Mouse (Mus musculus): ENCODE results near the gene Olfr1396. TPM values are rescaled to one million over a fixed set of nuclear protein-coding genes. Genes with fewer than 3 reads are reported as not detected.

Gene Olfr1396
- polyA plus RNA-seq, 1 experiment, result not detected

DNA sequence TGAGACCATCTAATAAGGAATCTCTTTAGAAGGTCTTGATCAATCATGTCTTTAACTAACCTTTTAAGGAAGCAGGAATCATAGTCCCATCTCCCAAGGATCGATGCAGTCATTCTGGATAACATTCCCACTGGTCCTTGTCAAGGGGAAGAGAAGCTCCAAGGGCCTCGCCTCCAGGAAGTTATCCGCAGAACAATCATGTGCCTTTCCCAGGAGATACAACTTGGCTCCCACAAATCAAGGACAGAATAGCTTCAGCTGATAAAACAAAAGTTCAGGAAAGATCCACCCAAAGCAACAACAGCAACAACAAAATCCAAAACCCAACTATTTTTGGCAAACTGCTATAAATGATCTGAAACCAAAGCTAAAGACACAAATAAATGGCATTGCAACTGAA, 5.0 kb upstream of the Olfr1396 start:
- Histone ChIP-seq H3K4me3 (ENCODE audit: low read depth, low read length) (no peak overlapping the region), H3K9ac (ENCODE audit: low read depth, poor library complexity, severe bottlenecking) (no peak overlapping the region), H3K4me1 (ENCODE audit: control insufficient read depth, insufficient read depth, low read length) (no peaks in the 10 kb centered on the region), H3K27ac (ENCODE audit: insufficient read depth, low read length) (no peak overlapping the region), H3K36me3 (ENCODE audit: control insufficient read depth, insufficient read depth, low read length, poor library complexity, severe bottlenecking) (no peaks in the 10 kb centered on the region), H3K9me3 (replicated peaks; ENCODE audit: control insufficient read depth, insufficient read depth, low read length, poor library complexity, severe bottlenecking) (no peaks in the 10 kb centered on the region; the same call in 1 of the 2 replicates), H3K27me3 (ENCODE audit: control insufficient read depth, insufficient read depth, low read length, poor library complexity, severe bottlenecking) (no peaks in the 10 kb centered on the region)
- TF ChIP-seq EP300 (IDR thresholded peaks at IDR 0.05; ENCODE audit: insufficient read depth, low read depth, low read length) (no peak), CTCF (IDR thresholded peaks at IDR 0.05; ENCODE audit: low read depth, low read length) (no peak), POLR2A (IDR thresholded peaks at IDR 0.05; ENCODE audit: insufficient read depth, low read length) (no peak)

DNA sequence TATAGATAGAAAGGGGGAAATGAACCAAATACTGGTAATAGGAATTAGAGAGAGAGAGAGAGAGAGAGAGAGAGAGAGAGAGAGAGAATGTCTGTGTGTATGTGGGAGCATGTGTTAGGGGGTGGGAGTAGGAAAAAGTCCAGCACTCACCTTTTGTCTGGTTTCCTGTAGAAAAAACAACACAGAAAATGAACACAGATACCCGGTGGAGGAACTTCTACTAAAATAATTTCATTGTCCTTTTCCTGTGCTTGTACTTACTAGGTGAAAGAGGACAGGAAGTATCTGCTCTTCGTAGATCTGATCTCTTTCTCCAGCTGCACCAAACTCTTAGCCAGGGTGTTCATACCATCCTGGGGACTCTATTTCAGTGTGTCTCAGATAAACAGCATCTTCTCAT, 516 bp downstream of the Olfr1396 start:
- no peak overlapping the region for H3K4me3 ChIP-seq (ENCODE audit: low read depth, low read length)
- H3K36me3 ChIP-seq (ENCODE audit: control insufficient read depth, insufficient read depth, low read length, poor library complexity, severe bottlenecking), result no peaks in the 10 kb centered on the region
- H3K4me1 ChIP-seq (ENCODE audit: control insufficient read depth, insufficient read depth, low read length), result no peaks in the 10 kb centered on the region
- H3K27me3 ChIP-seq (ENCODE audit: control insufficient read depth, insufficient read depth, low read length, poor library complexity, severe bottlenecking), result peaks cover 1% of the 10 kb centered on the region; the same call in 1 of the 2 replicates
- TF ChIP-seq CTCF (IDR thresholded peaks at IDR 0.05; ENCODE audit: low read depth, low read length) (no peak), EP300 (IDR thresholded peaks at IDR 0.05; ENCODE audit: insufficient read depth, low read depth, low read length) (no peak), POLR2A (IDR thresholded peaks at IDR 0.05; ENCODE audit: insufficient read depth, low read length) (no peak)
- H3K9ac ChIP-seq (ENCODE audit: low read depth, poor library complexity, severe bottlenecking), result no peak overlapping the region
- H3K9me3 ChIP-seq (replicated peaks; ENCODE audit: control insufficient read depth, insufficient read depth, low read length, poor library complexity, severe bottlenecking), result no peaks in the 10 kb centered on the region
- no peak overlapping the region for H3K27ac ChIP-seq (ENCODE audit: insufficient read depth, low read length)

DNA sequence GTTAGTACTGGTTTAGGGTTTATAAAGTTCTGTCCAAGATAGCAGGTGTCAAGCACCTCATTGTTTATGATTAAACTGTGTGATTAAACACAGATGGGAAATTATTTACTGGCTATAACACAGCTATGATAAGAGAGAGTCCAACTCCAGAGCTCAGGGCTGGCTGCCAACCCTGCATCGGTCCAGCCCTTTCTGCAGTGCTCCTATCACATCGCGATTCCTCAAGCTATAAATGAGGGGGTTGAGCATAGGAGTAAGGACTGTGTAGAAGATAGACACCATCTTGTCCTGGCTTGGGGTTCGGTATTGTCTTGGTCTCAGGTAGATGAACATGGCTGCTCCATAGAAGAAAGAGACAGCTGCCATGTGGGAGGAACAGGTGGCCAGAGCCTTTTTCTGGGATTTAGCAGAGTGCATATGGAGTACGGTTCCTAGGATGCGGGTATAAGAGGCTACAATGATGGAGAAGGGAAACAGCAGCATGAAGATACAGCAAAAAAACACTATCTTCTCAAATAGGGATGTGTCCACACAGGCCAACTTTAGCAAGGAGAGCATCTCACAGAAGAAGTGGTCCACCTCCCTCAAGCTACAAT, 2.0 kb downstream of the Olfr1396 start:
- no peak overlapping the region for H3K9ac ChIP-seq (ENCODE audit: low read depth, poor library complexity, severe bottlenecking)
- no peaks in the 10 kb centered on the region for H3K36me3 ChIP-seq (ENCODE audit: control insufficient read depth, insufficient read depth, low read length, poor library complexity, severe bottlenecking)
- no peak overlapping the region for H3K27ac ChIP-seq (ENCODE audit: insufficient read depth, low read length)
- no peak for TF ChIP-seq POLR2A (IDR thresholded peaks at IDR 0.05; ENCODE audit: insufficient read depth, low read length)
- no peak for TF ChIP-seq CTCF (IDR thresholded peaks at IDR 0.05; ENCODE audit: low read depth, low read length)
- no peak for TF ChIP-seq EP300 (IDR thresholded peaks at IDR 0.05; ENCODE audit: insufficient read depth, low read depth, low read length)
- no peaks in the 10 kb centered on the region for H3K9me3 ChIP-seq (replicated peaks; ENCODE audit: control insufficient read depth, insufficient read depth, low read length, poor library complexity, severe bottlenecking)
- no peak overlapping the region for H3K4me3 ChIP-seq (ENCODE audit: low read depth, low read length)
- peaks cover 1% of the 10 kb centered on the region; the same call in 1 of the 2 replicates for H3K27me3 ChIP-seq (ENCODE audit: control insufficient read depth, insufficient read depth, low read length, poor library complexity, severe bottlenecking)
- H3K4me1 ChIP-seq (ENCODE audit: control insufficient read depth, insufficient read depth, low read length), result no peaks in the 10 kb centered on the region

DNA sequence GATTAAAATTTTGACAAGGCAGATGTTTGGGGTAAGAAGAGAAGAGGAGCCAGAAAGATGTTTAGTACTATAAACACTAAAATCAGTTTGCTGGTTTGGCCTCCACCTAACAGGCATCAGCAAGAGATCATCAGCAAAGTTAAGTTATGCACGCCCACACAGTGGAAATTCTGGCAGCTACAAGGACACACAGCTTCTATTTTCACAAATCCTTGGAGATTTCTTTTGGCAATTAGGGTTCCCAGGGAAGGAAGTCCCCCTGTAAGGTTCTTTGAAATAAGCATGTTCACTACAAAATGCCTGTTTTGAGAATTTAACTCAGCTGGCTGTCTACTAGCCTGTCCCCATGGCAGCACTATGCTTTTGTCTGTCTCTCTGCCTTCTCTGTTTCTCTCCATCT, 3.7 kb downstream of the Olfr1396 start:
- Histone ChIP-seq H3K27me3 (ENCODE audit: control insufficient read depth, insufficient read depth, low read length, poor library complexity, severe bottlenecking) (peaks cover 1% of the 10 kb centered on the region; the same call in 1 of the 2 replicates), H3K4me3 (ENCODE audit: low read depth, low read length) (no peak overlapping the region), H3K9me3 (replicated peaks; ENCODE audit: control insufficient read depth, insufficient read depth, low read length, poor library complexity, severe bottlenecking) (no peaks in the 10 kb centered on the region), H3K9ac (ENCODE audit: low read depth, poor library complexity, severe bottlenecking) (no peak overlapping the region), H3K36me3 (ENCODE audit: control insufficient read depth, insufficient read depth, low read length, poor library complexity, severe bottlenecking) (no peaks in the 10 kb centered on the region), H3K27ac (ENCODE audit: insufficient read depth, low read length) (no peak overlapping the region), H3K4me1 (ENCODE audit: control insufficient read depth, insufficient read depth, low read length) (no peaks in the 10 kb centered on the region)
- TF ChIP-seq POLR2A (IDR thresholded peaks at IDR 0.05; ENCODE audit: insufficient read depth, low read length), result no peak
- TF ChIP-seq CTCF (IDR thresholded peaks at IDR 0.05; ENCODE audit: low read depth, low read length), result no peak
- no peak for TF ChIP-seq EP300 (IDR thresholded peaks at IDR 0.05; ENCODE audit: insufficient read depth, low read depth, low read length)

DNA sequence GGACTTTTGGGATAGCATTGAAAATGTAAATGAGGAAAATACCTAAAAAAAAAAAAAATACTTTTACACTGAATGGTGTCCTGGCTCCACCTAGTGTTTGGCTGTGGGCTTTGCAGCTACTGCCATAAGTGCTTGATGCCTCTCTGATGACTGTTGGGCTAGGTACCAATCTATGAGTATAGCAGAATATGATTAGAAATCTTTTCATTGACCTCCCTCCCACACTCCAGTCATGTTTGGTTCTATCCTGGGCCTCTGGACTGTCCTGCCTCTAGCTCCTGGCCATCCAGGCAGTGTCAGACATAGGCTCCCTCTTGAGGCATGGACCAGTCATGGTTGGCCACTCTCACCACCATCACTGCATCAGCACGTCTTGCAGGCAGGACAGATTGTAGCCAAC, 5.8 kb downstream of the Olfr1396 start:
- H3K9me3 ChIP-seq (replicated peaks; ENCODE audit: control insufficient read depth, insufficient read depth, low read length, poor library complexity, severe bottlenecking), result no peaks in the 10 kb centered on the region
- H3K27ac ChIP-seq (ENCODE audit: insufficient read depth, low read length), result no peak overlapping the region
- H3K27me3 ChIP-seq (ENCODE audit: control insufficient read depth, insufficient read depth, low read length, poor library complexity, severe bottlenecking), result peaks cover 1% of the 10 kb centered on the region; the same call in 1 of the 2 replicates
- H3K4me1 ChIP-seq (ENCODE audit: control insufficient read depth, insufficient read depth, low read length), result no peaks in the 10 kb centered on the region
- no peaks in the 10 kb centered on the region for H3K36me3 ChIP-seq (ENCODE audit: control insufficient read depth, insufficient read depth, low read length, poor library complexity, severe bottlenecking)
- TF ChIP-seq CTCF (IDR thresholded peaks at IDR 0.05; ENCODE audit: low read depth, low read length) (peak; percentile 36), POLR2A (IDR thresholded peaks at IDR 0.05; ENCODE audit: insufficient read depth, low read length) (no peak)
- H3K4me3 ChIP-seq (ENCODE audit: low read depth, low read length), result no peak overlapping the region
- H3K9ac ChIP-seq (ENCODE audit: low read depth, poor library complexity, severe bottlenecking), result no peak overlapping the region

DNA sequence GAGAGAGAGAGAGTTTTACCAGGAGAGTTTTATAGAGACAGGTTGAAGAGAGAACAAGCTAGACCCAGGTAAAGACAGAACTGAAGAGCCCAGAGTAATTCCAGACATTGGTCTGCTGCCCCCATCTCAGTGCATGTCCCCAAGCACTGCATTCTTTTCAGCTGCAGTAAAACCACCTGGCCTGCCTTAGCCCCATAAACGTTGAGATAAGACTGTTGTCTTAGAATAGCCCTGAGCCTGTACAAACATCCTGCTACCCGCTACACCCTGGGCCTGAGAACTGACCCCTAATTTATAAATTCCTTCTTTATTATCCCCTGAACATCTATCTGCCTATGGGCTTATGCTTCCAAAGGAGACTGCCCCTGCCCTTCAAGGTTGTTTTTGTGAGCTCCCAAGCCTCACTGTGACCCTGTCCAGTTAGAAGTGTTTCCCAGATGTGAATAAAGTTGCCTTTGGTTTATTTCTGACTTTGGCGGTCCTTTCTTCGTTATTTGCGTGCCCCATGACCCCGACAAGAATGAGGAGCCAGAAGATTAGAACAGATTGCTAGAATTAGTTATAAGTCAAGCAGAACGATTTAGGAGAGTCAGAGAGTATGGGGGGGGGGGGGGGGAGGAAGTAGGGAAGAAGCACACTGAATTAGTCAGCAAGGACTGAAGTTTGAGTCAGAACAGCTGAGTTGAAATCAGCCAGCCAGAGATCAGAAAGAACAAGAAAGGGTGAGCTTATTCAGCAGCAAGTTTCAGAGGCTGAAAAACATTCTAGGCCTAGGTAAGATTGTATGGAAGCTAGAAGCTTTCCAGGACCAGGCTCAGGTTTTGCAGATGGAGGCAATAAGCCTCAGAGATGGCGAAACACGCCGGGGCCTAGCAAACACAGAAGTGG, 6.8 kb downstream of the Olfr1396 start:
- Histone ChIP-seq H3K9me3 (replicated peaks; ENCODE audit: control insufficient read depth, insufficient read depth, low read length, poor library complexity, severe bottlenecking) (no peaks in the 10 kb centered on the region), H3K9ac (ENCODE audit: low read depth, poor library complexity, severe bottlenecking) (no peak overlapping the region), H3K27me3 (ENCODE audit: control insufficient read depth, insufficient read depth, low read length, poor library complexity, severe bottlenecking) (peaks cover 1% of the 10 kb centered on the region; the same call in 1 of the 2 replicates), H3K27ac (ENCODE audit: insufficient read depth, low read length) (no peak overlapping the region), H3K4me1 (ENCODE audit: control insufficient read depth, insufficient read depth, low read length) (no peaks in the 10 kb centered on the region), H3K36me3 (ENCODE audit: control insufficient read depth, insufficient read depth, low read length, poor library complexity, severe bottlenecking) (no peaks in the 10 kb centered on the region), H3K4me3 (ENCODE audit: low read depth, low read length) (no peak overlapping the region)
- TF ChIP-seq EP300 (IDR thresholded peaks at IDR 0.05; ENCODE audit: insufficient read depth, low read depth, low read length) (no peak), POLR2A (IDR thresholded peaks at IDR 0.05; ENCODE audit: insufficient read depth, low read length) (no peak)

All from ES-Bruce4 (cell line).